Mouse (Mus musculus): Measurements from ENCODE around the gene Cfap100. TPM values are rescaled to one million over a fixed set of nuclear protein-coding genes. Genes with fewer than 3 reads are reported as not detected.
A peak's percentile ranks its signal among the peaks of the same experiment; 100 is the strongest.

Cfap100 gene
- total RNA-seq, 2 experiments from 2014 or later, result 4.9 to 5.3 TPM

GRCm38 (mm10) chr6:90390629-90391028 lies 38.0 kb downstream of the Cfap100 start:
- no peak for DNase-seq (ENCODE audit: low spot score in 2 of 2)

GRCm38 (mm10) chr6:90381465-90381864 lies 47.1 kb downstream of the Cfap100 start:
- no peak for DNase-seq (ENCODE audit: low spot score in 2 of 2)

DNA sequence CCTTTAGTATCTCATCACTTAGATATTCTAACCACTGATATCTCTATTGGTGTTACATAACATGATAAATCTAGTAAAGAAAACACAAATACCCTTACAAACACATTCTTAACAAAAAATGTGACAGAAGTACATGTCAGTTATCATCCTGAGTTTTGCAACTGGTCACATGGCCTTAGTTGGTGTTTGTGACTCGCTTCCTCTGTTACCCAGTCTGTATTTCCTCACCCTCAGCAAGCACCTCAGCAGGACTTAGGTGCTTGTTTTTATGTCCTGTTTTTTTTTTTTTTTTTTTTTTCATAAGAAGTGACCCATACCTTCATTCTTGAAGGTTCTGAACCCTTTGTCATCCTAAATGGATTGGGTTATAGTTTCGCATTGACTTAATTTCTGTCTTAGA lies 50.9 kb downstream of the Cfap100 start:
- DNase-seq (ENCODE audit: low spot score in 2 of 2), result no peak

DNA sequence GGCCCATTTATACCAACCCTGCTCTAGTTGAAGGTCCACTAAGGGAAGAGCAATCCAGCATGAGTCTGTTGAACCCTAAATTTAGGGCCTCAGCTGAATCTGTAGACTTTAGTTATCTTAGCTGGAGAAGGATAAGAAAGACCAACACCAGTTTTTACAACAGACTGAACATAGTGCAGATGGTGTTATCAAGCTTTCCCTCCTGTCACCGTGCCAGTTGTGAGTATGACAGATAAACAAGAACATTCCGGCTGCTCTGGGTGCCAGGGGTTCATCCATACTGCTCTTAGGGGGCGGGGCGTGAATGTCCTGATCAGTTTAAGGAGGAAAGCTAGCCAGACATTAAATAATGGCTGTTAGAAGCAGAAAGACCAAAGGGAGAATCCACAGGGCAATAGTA lies 54.0 kb downstream of the Cfap100 start:
- no peak for DNase-seq (ENCODE audit: low spot score in 2 of 2)

GRCm38 (mm10) chr6:90369725-90370553 lies 58.7 kb downstream of the Cfap100 start:
- peak; percentile 28 to 50 for DNase-seq (ENCODE audit: low spot score in 2 of 2)

- peak; percentile 100 for DNase-seq (ENCODE audit: low spot score in 2 of 2)
Observed at GRCm38 (mm10) chr6:90368976-90369724, 59.4 kb downstream of the Cfap100 start, which contains the start of gene Zxdc. Zxdc (plus strand) TSS chr6:90369492.

GRCm38 (mm10) chr6:90363301-90363700 lies 65.3 kb downstream of the Cfap100 start:
- DNase-seq (ENCODE audit: low spot score in 2 of 2), result no peak

GRCm38 (mm10) chr6:90360922-90361614 lies 67.5 kb downstream of the Cfap100 start:
- DNase-seq (ENCODE audit: low spot score in 2 of 2), result no peak

DNA sequence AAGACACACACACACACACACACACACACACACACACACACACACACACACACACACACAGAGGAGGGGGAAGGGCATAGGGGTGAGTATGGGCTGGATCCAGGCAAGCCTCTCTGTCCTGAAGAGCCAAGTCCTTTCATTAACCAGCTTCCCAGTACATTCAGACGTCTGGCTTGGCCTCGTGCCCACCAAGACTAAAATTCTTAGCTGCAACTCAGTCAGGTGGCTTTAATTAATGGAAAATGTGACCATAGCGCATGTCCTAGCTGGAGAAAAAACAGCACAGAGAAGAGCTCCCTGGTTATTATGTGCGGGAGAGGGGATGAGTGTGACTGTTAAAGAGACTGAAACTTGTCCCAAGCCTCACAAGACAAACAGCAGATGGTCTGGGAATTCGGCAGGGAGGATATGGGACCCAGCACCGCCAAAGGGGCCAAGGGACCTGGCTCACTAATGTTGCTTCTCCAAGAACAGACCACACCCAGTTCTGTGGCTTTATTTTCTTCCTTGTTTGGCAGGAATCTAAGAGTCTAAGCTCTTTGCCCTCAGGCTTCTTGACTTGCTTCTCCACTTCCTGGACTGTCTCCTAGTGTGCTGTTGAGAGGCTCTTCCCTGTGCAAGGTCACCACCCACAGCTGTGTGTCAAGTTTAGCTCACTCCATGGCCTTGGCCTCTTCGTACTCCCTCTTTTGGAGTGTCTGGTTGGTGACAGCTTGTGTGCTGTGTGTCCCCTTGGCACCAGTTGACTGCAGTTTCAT lies 68.4 kb downstream of the Cfap100 start:
- no peak for DNase-seq (ENCODE audit: low spot score in 2 of 2)

GRCm38 (mm10) chr6:90359445-90359844 lies 69.2 kb downstream of the Cfap100 start:
- no peak for DNase-seq (ENCODE audit: low spot score in 2 of 2)

DNA sequence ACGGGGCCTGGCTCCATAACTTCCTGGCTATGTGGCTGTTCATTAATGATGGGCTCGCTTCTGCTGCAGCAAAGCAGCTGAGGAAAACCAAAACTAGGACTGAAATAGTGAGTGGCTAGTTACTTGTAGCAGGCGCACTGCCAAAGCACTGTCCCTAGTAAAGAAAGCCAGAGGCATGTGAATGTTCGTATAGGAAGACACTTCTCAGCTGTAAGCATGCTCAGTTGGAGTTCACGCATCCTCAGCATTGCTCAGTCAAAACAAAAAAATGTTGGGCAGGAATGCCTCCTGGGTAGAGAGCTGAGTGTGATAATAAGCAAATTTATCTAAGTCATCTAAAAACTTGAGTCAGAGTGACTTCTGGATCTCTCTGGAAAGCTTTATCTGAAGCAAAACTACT lies 70.5 kb downstream of the Cfap100 start:
- no peak for DNase-seq (ENCODE audit: low spot score in 2 of 2)

Other genes starting within 250 kb of the Cfap100 start
- gene V1ra8, start 226.0 kb downstream of the Cfap100 start, total RNA-seq (2021), result not detected
- gene Vmn1r53, start 204.4 kb downstream of the Cfap100 start, total RNA-seq (2021), result not detected
- not detected for gene Vmn1r54, start 182.5 kb downstream of the Cfap100 start, total RNA-seq (2021)
- not detected for gene BC048671, start 127.6 kb downstream of the Cfap100 start, total RNA-seq (2021)
- gene Chst13, start 103.6 kb downstream of the Cfap100 start, total RNA-seq (2021), result not detected
- not detected for gene Uroc1, start 95.5 kb downstream of the Cfap100 start, total RNA-seq (2021)
- gene Zxdc, start 59.3 kb downstream of the Cfap100 start, total RNA-seq (2021), result 10 to 100 TPM; 30.9 to 31.9 TPM
- gene Klf15, start 33.8 kb upstream of the Cfap100 start, total RNA-seq (2021), result 10 to 100 TPM; 23.9 to 24.8 TPM
- 10 to 100 TPM; 46.6 to 54.5 TPM for gene Aldh1l1, start 57.6 kb upstream of the Cfap100 start, total RNA-seq (2021)
- 1 to 10 TPM; 4.4 to 5.0 TPM for gene Slc41a3, start 175.9 kb upstream of the Cfap100 start, total RNA-seq (2021)

Measured in left cerebral cortex, adult 18-20 months (tissue).